Mouse (Mus musculus): Measurements from ENCODE around the gene Gm10309. TPM values are rescaled to one million over a fixed set of nuclear protein-coding genes. Genes with fewer than 3 reads are reported as not detected.

Gm10309 gene
- polyA plus RNA-seq, 1 experiment, result not detected

DNA sequence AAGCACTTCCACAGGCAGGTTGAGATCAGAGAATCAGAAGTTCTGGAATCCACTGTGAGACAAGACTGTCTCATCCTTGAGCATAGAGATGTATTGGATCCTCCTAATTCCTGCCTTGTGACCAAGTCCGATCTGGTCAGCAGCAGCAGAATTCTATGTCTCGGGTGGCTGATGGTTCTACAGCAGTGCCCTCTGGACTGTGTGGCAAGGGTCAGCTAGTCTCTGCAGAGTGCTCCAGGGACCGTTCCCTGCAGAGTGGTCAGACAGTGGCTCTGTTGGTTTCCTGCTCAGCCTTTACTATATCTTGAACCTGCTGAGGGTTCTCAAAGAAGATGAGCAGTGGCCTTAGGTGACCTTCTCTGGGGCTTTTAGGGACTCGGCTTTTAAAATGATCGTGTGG is 17.6 kb upstream of the Gm10309 start:
- no peak for TF ChIP-seq POLR2A (IDR thresholded peaks at IDR 0.05; ENCODE audit: insufficient read depth, low read length)
- TF ChIP-seq CTCF (IDR thresholded peaks at IDR 0.05; ENCODE audit: low read depth, low read length), result no peak
- TF ChIP-seq EP300 (IDR thresholded peaks at IDR 0.05; ENCODE audit: insufficient read depth, low read depth, low read length), result no peak
- no peak overlapping the region for H3K4me3 ChIP-seq (ENCODE audit: low read depth, low read length)
- H3K27ac ChIP-seq (ENCODE audit: insufficient read depth, low read length), result no peak overlapping the region
- no peak overlapping the region for H3K9ac ChIP-seq (ENCODE audit: low read depth, poor library complexity, severe bottlenecking)
- H3K27me3 ChIP-seq (ENCODE audit: control insufficient read depth, insufficient read depth, low read length, poor library complexity, severe bottlenecking), result no peaks in the 10 kb centered on the region
- no peaks in the 10 kb centered on the region for H3K36me3 ChIP-seq (ENCODE audit: control insufficient read depth, insufficient read depth, low read length, poor library complexity, severe bottlenecking)
- no peaks in the 10 kb centered on the region for H3K9me3 ChIP-seq (replicated peaks; ENCODE audit: control insufficient read depth, insufficient read depth, low read length, poor library complexity, severe bottlenecking)
- H3K4me1 ChIP-seq (ENCODE audit: control insufficient read depth, insufficient read depth, low read length), result no peaks in the 10 kb centered on the region

DNA sequence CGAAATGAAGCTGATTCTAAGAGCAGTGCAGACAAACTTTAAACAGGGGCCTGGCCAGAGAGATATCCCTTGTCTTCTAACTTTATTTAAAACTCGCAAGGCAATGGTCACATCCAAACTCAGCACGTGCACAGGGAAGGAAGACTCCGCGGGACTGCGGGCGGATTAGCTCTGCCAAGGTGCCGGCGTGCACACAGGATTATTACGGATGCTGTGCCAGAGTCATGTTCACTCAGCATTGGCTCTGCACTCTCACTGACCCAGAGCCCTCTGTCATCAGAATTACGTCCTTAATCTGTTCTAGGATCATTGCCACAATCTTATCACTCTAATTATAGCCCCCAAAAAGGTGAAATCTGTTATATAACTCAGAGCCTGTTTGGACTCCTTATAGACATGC is 16.2 kb upstream of the Gm10309 start:
- H3K9me3 ChIP-seq (replicated peaks; ENCODE audit: control insufficient read depth, insufficient read depth, low read length, poor library complexity, severe bottlenecking), result no peaks in the 10 kb centered on the region
- no peaks in the 10 kb centered on the region for H3K4me1 ChIP-seq (ENCODE audit: control insufficient read depth, insufficient read depth, low read length)
- no peak overlapping the region for H3K9ac ChIP-seq (ENCODE audit: low read depth, poor library complexity, severe bottlenecking)
- H3K4me3 ChIP-seq (ENCODE audit: low read depth, low read length), result no peak overlapping the region
- no peaks in the 10 kb centered on the region for H3K36me3 ChIP-seq (ENCODE audit: control insufficient read depth, insufficient read depth, low read length, poor library complexity, severe bottlenecking)
- no peak overlapping the region for H3K27ac ChIP-seq (ENCODE audit: insufficient read depth, low read length)
- no peaks in the 10 kb centered on the region for H3K27me3 ChIP-seq (ENCODE audit: control insufficient read depth, insufficient read depth, low read length, poor library complexity, severe bottlenecking)
- no peak for TF ChIP-seq POLR2A (IDR thresholded peaks at IDR 0.05; ENCODE audit: insufficient read depth, low read length)
- no peak for TF ChIP-seq CTCF (IDR thresholded peaks at IDR 0.05; ENCODE audit: low read depth, low read length)
- TF ChIP-seq EP300 (IDR thresholded peaks at IDR 0.05; ENCODE audit: insufficient read depth, low read depth, low read length), result no peak

DNA sequence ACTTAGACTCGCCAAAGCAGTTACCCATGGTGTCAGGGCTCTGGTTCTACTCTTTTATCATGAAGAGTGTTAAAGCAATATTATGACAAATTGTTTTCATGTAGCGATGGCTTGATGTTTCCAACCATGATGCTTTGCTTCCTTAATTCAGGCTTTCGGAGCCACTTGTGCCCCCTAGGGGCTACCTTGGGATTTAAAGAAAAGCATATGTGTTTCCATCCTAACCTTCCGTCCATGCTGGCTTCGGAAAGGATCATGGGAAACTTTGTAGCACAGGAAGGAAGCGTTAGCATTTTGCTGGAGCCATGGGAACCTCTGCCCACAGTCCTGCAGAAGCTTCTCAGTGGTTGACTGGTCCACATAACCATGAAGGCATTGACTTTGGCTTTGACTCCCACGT is 13.6 kb upstream of the Gm10309 start:
- Histone ChIP-seq H3K4me3 (ENCODE audit: low read depth, low read length) (no peak overlapping the region), H3K27ac (ENCODE audit: insufficient read depth, low read length) (no peak overlapping the region), H3K9ac (ENCODE audit: low read depth, poor library complexity, severe bottlenecking) (no peak overlapping the region), H3K9me3 (replicated peaks; ENCODE audit: control insufficient read depth, insufficient read depth, low read length, poor library complexity, severe bottlenecking) (no peaks in the 10 kb centered on the region), H3K27me3 (ENCODE audit: control insufficient read depth, insufficient read depth, low read length, poor library complexity, severe bottlenecking) (no peaks in the 10 kb centered on the region), H3K36me3 (ENCODE audit: control insufficient read depth, insufficient read depth, low read length, poor library complexity, severe bottlenecking) (no peaks in the 10 kb centered on the region), H3K4me1 (ENCODE audit: control insufficient read depth, insufficient read depth, low read length) (no peaks in the 10 kb centered on the region)
- TF ChIP-seq EP300 (IDR thresholded peaks at IDR 0.05; ENCODE audit: insufficient read depth, low read depth, low read length) (no peak), CTCF (IDR thresholded peaks at IDR 0.05; ENCODE audit: low read depth, low read length) (no peak), POLR2A (IDR thresholded peaks at IDR 0.05; ENCODE audit: insufficient read depth, low read length) (no peak)

DNA sequence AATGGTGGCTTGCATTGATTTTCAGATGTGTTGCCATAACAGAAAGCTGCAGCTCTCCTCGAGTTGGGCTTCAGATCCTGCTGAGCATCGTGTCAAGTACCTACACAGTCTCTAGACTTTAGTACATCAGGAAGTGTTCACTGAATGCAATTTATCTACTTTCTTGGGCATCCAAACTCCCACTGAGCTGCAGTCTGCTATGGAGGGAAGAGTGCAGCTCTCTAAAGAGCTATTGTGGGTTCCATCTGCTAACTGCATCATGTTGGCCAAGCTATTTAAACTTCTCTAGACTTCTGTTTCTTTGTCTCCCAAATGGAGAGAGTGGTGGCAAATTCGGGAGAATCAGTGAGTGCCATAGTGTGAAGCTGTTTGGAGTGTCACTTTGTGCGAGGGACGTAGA is 11.6 kb upstream of the Gm10309 start:
- TF ChIP-seq EP300 (IDR thresholded peaks at IDR 0.05; ENCODE audit: insufficient read depth, low read depth, low read length) (no peak), POLR2A (IDR thresholded peaks at IDR 0.05; ENCODE audit: insufficient read depth, low read length) (no peak), CTCF (IDR thresholded peaks at IDR 0.05; ENCODE audit: low read depth, low read length) (no peak)
- Histone ChIP-seq H3K4me1 (ENCODE audit: control insufficient read depth, insufficient read depth, low read length) (no peaks in the 10 kb centered on the region), H3K9me3 (replicated peaks; ENCODE audit: control insufficient read depth, insufficient read depth, low read length, poor library complexity, severe bottlenecking) (no peaks in the 10 kb centered on the region), H3K27me3 (ENCODE audit: control insufficient read depth, insufficient read depth, low read length, poor library complexity, severe bottlenecking) (no peaks in the 10 kb centered on the region), H3K36me3 (ENCODE audit: control insufficient read depth, insufficient read depth, low read length, poor library complexity, severe bottlenecking) (no peaks in the 10 kb centered on the region), H3K9ac (ENCODE audit: low read depth, poor library complexity, severe bottlenecking) (no peak overlapping the region), H3K4me3 (ENCODE audit: low read depth, low read length) (no peak overlapping the region), H3K27ac (ENCODE audit: insufficient read depth, low read length) (no peak overlapping the region)

DNA sequence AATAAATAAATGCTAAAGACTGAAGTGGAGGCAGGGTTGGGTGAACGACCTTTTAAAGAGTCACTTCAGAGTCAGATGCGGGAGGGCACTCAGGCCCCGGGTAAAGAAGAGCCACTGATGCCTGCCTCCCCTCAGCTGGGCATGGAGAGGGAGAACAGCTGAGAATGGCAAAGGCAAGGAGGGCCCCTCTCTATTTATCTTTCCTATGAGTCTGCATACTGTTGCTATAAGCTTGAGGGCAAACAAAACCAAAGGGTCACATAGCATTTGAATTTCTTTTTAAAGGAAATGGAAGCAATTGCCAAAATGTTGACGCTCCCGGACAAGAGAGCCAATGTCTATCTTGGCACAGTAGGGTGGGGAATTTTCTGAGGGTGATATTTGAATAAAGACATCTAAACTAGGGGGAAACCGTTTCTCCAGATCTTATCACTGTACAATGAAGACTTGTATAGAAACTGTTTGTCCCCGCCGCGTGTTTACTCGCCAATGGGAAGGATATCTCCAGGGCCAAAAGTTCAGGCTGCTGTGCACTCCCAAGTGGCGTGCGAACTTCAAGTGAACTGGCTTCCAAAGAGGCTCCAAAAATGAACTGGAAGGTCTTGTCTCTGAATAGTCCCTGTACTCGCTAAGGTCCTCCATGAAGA is 10.1 kb upstream of the Gm10309 start:
- no peaks in the 10 kb centered on the region for H3K36me3 ChIP-seq (ENCODE audit: control insufficient read depth, insufficient read depth, low read length, poor library complexity, severe bottlenecking)
- H3K9me3 ChIP-seq (replicated peaks; ENCODE audit: control insufficient read depth, insufficient read depth, low read length, poor library complexity, severe bottlenecking), result no peaks in the 10 kb centered on the region
- no peaks in the 10 kb centered on the region for H3K27me3 ChIP-seq (ENCODE audit: control insufficient read depth, insufficient read depth, low read length, poor library complexity, severe bottlenecking)
- H3K9ac ChIP-seq (ENCODE audit: low read depth, poor library complexity, severe bottlenecking), result no peak overlapping the region
- no peak overlapping the region for H3K4me3 ChIP-seq (ENCODE audit: low read depth, low read length)
- TF ChIP-seq POLR2A (IDR thresholded peaks at IDR 0.05; ENCODE audit: insufficient read depth, low read length) (no peak), CTCF (IDR thresholded peaks at IDR 0.05; ENCODE audit: low read depth, low read length) (no peak), EP300 (IDR thresholded peaks at IDR 0.05; ENCODE audit: insufficient read depth, low read depth, low read length) (no peak)
- no peaks in the 10 kb centered on the region for H3K4me1 ChIP-seq (ENCODE audit: control insufficient read depth, insufficient read depth, low read length)
- no peak overlapping the region for H3K27ac ChIP-seq (ENCODE audit: insufficient read depth, low read length)

DNA sequence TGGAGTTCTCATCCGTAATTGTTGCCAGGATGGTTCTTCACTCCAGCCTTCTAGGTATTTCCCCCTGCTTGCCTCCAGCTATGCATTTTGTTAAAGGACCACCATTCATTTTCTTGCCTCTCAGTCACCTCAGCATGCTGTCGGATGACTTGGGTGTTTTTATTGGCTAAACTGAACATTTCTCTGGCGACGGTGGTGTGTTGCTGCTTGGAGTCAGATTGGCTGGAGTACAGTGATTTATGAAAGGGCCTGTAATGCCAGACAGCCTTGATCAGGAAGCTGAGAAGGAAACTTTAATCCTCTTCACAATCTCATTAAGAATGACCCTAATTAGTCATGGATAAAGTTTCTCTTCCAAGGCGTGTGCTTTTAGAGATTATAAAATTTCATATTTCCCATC is 4.8 kb upstream of the Gm10309 start:
- no peaks in the 10 kb centered on the region for H3K27me3 ChIP-seq (ENCODE audit: control insufficient read depth, insufficient read depth, low read length, poor library complexity, severe bottlenecking)
- H3K9ac ChIP-seq (ENCODE audit: low read depth, poor library complexity, severe bottlenecking), result no peak overlapping the region
- no peak overlapping the region for H3K27ac ChIP-seq (ENCODE audit: insufficient read depth, low read length)
- no peak overlapping the region for H3K4me3 ChIP-seq (ENCODE audit: low read depth, low read length)
- TF ChIP-seq POLR2A (IDR thresholded peaks at IDR 0.05; ENCODE audit: insufficient read depth, low read length), result no peak
- TF ChIP-seq CTCF (IDR thresholded peaks at IDR 0.05; ENCODE audit: low read depth, low read length), result no peak
- no peak for TF ChIP-seq EP300 (IDR thresholded peaks at IDR 0.05; ENCODE audit: insufficient read depth, low read depth, low read length)
- no peaks in the 10 kb centered on the region for H3K36me3 ChIP-seq (ENCODE audit: control insufficient read depth, insufficient read depth, low read length, poor library complexity, severe bottlenecking)
- H3K4me1 ChIP-seq (ENCODE audit: control insufficient read depth, insufficient read depth, low read length), result no peaks in the 10 kb centered on the region
- H3K9me3 ChIP-seq (replicated peaks; ENCODE audit: control insufficient read depth, insufficient read depth, low read length, poor library complexity, severe bottlenecking), result no peaks in the 10 kb centered on the region

Measured in ES-Bruce4 (cell line).